Mouse (Mus musculus) hindbrain, embryonic 16.5 days (tissue): ENCODE data around the gene Nkpd1. TPM values are rescaled to one million over a fixed set of nuclear protein-coding genes. Genes with fewer than 3 reads are reported as not detected.
A peak's percentile ranks its signal among the peaks of the same experiment; 100 is the strongest.

Source experiments
- ATAC-seq: fragments of 200-750 bp; cut with Nextera tagmentation; 2 replicates; pipeline ENCODE4 v1.8.0; 2017; ENCODE audit warnings: moderate TSS enrichment, moderate library complexity
- H3K27ac ChIP-seq: fragments of 300-500 bp; sonication (generic); 2 replicates; pipeline ENCODE4 v1.5.1; 2014; ENCODE audit warnings: low read depth, mild to moderate bottlenecking, control low read depth, low read length, moderate library complexity
- H3K27me3 ChIP-seq: fragments of 300-500 bp; sonication (generic); replicated peaks from 2 replicates; pipeline ENCODE4 v1.6.1; 2014; ENCODE audit warnings: low read length; ENCODE audit not compliant: control insufficient read depth, insufficient read depth
- H3K36me3 ChIP-seq: fragments of 300-500 bp; sonication (generic); 2 replicates; pipeline ENCODE4 v1.6.1; 2014; ENCODE audit warnings: mild to moderate bottlenecking, low read length, moderate library complexity, mixed read lengths; ENCODE audit not compliant: control insufficient read depth, insufficient read depth
- H3K4me1 ChIP-seq: fragments of 300-500 bp; sonication (generic); 2 replicates; pipeline ENCODE4 v1.6.1; 2014; ENCODE audit warnings: low read depth, low read length; ENCODE audit not compliant: control insufficient read depth, insufficient read depth
- H3K4me2 ChIP-seq: fragments of 300-500 bp; sonication (generic); 2 replicates; pipeline ENCODE4 v1.6.1; 2014; ENCODE audit warnings: mild to moderate bottlenecking, low read length, control low read depth, moderate library complexity
- H3K4me3 ChIP-seq: fragments of 300-500 bp; sonication (generic); 2 replicates; pipeline ENCODE4 v1.5.1; 2014; ENCODE audit warnings: mild to moderate bottlenecking, low read length, control low read depth, moderate library complexity
- H3K9ac ChIP-seq: fragments of 300-500 bp; sonication (generic); 2 replicates; pipeline ENCODE4 v1.6.1; 2014; ENCODE audit warnings: low read depth, mild to moderate bottlenecking, control low read depth, low read length, moderate library complexity
- H3K9me3 ChIP-seq: fragments of 300-500 bp; sonication (generic); 2 replicates; pipeline ENCODE4 v1.6.1; 2014; ENCODE audit warnings: mild to moderate bottlenecking, low read length, moderate library complexity; ENCODE audit not compliant: control insufficient read depth
- WGBS: fragments of 180-500 bp; shearing (Covaris S2); extraction: QIAGEN DNeasy Blood & Tissue Kit; methylation state at CpG from one replicate; pipeline ENCODE4 v1.1.7; 2014; 5-methylcytosine and 5-hydroxymethylcytosine counted together
- polyA plus RNA-seq: library from polyadenylated mRNA; unstranded; fragments of >200 nt; fragmentation: Nextera tagmentation; extraction: Ambion mirVana; gene quantifications from 2 replicates; pipeline ENCODE4 v1.2.1, GENCODE M21; 2015

The Nkpd1 gene
- polyA plus RNA-seq, 1 experiment from 2014 or later: 2.3 TPM

DNA sequence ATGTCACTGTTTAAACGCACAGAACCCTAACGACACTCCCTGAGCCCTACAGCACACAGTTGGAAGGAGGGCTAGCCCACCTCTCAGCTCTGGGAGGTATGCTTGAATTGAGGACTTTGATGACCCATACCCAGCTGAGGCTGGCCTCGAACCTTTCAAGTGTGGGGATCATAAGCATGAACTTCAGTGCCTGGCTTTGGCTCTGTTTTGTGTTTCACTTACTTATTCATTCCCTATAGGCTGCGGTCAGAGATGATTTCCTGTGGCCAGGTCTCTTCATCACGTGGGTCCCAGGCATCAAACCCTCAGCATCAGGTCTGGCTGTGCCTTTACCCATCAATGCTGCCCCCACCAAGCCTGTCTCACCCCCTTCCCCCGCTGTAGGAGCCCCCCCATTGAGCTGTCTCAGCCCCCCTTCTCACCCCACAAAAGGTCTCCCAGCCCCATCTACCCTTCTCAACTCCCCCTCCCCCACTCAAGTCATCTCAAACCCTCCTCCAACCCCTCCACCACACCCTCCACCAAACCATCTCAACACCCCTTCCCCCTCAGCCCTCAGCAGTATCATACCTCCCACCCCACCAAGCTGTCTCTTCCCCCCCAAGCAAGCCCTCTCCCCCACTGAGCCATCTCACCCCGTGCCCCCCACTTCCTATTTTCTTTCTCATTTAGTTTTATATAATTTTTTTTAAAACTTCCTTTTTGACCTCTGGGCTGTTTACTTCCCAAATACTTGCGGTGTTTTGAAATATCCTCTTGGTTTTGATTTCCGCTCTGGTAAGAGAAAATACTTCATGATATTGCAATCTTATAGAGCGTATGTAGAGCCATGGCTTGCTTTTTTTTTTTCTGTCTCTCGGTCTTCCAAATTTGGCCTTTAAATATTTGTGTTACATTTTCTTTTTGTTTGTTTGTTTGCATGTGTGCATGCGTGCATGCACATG is 16.9 kb upstream of the Nkpd1 start:
- Histone ChIP-seq H3K36me3 (no peaks in the 10 kb centered on the region), H3K9me3 (no peaks in the 10 kb centered on the region), H3K4me3 (no peak overlapping the region), H3K27ac (no peak overlapping the region), H3K9ac (no peak overlapping the region), H3K4me2 (no peak overlapping the region), H3K4me1 (no peaks in the 10 kb centered on the region), H3K27me3 (no peaks in the 10 kb centered on the region)
- ATAC-seq: no peak
- 75% methylated on average over 12 of the region's 12 CpGs for WGBS

- Histone ChIP-seq H3K9me3 (no peaks in the 10 kb centered on the region), H3K36me3 (no peaks in the 10 kb centered on the region), H3K27me3 (no peaks in the 10 kb centered on the region), H3K4me3 (no peak overlapping the region), H3K4me1 (peaks cover 2% of the 10 kb centered on the region; the same call in 1 of the 2 replicates), H3K9ac (no peak overlapping the region), H3K4me2 (no peak overlapping the region), H3K27ac (no peak overlapping the region)
- 74% methylated on average over 4 of the region's 4 CpGs for WGBS
- ATAC-seq: no peak
Observed at GRCm38 (mm10) chr7:19501658-19502057, 16.0 kb upstream of the Nkpd1 start.

GRCm38 (mm10) chr7:19503481-19504068 is 14.1 kb upstream of the Nkpd1 start:
- H3K9me3 ChIP-seq: no peaks in the 10 kb centered on the region
- H3K27me3 ChIP-seq: no peaks in the 10 kb centered on the region
- WGBS: 34% methylated on average over 5 of the region's 5 CpGs
- ATAC-seq: no peak
- H3K4me1 ChIP-seq: peaks cover 13% of the 10 kb centered on the region; the same call in 1 of the 2 replicates
- no peak overlapping the region for H3K4me3 ChIP-seq
- H3K27ac ChIP-seq: no peak overlapping the region
- no peak overlapping the region for H3K9ac ChIP-seq
- H3K36me3 ChIP-seq: no peaks in the 10 kb centered on the region
- no peak overlapping the region for H3K4me2 ChIP-seq

DNA sequence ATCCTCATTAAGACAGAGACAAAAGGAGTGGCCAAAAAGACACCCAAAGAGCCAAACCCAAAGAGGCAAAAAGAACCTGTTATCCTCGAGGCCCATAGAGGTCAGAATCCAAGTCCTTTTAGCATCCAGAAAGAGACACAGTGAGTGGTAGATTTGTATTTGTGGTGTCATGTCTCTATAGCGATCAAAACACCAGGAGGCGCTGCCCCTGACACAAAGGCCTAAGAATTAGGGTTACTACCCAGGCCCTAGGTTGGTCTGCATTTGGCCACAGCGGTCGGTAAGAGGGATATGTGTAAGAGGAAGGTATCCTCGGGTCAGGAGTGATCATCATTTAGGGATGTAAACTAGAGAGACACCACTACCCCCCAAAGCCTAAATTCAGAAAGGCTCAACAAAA is 11.3 kb upstream of the Nkpd1 start:
- peak overlapping the region; percentile 94 for H3K4me2 ChIP-seq
- peak overlapping the region; percentile 88; the same call in 1 of the 2 replicates for H3K9ac ChIP-seq
- WGBS: 24% methylated on average over 6 of the region's 6 CpGs
- no peaks in the 10 kb centered on the region for H3K27me3 ChIP-seq
- no peak overlapping the region for H3K27ac ChIP-seq
- peaks cover 19% of the 10 kb centered on the region; the same call in 1 of the 2 replicates for H3K4me1 ChIP-seq
- no peaks in the 10 kb centered on the region for H3K9me3 ChIP-seq
- peak overlapping the region; percentile 90 for H3K4me3 ChIP-seq
- no peaks in the 10 kb centered on the region for H3K36me3 ChIP-seq
- ATAC-seq: no peak

- Histone ChIP-seq H3K4me2 (peak overlapping the region; percentile 94), H3K4me1 (peaks cover 19% of the 10 kb centered on the region; the same call in 1 of the 2 replicates), H3K27me3 (no peaks in the 10 kb centered on the region), H3K9ac (peak overlapping the region; percentile 88), H3K9me3 (no peaks in the 10 kb centered on the region), H3K27ac (peak overlapping the region; percentile 85), H3K36me3 (no peaks in the 10 kb centered on the region), H3K4me3 (peak overlapping the region; percentile 90)
- ATAC-seq: peak; percentile 32
- 1% methylated on average over 39 of the region's 71 CpGs for WGBS
Observed at GRCm38 (mm10) chr7:19506969-19507611, 10.5 kb upstream of the Nkpd1 start.

- Histone ChIP-seq H3K9me3 (no peaks in the 10 kb centered on the region), H3K4me3 (peak overlapping the region; percentile 90), H3K9ac (peak overlapping the region; percentile 88), H3K4me2 (peak overlapping the region; percentile 94), H3K4me1 (peaks cover 19% of the 10 kb centered on the region; the same call in 1 of the 2 replicates), H3K36me3 (no peaks in the 10 kb centered on the region), H3K27me3 (no peaks in the 10 kb centered on the region), H3K27ac (peak overlapping the region; percentile 85)
- 7% methylated on average over 18 of the region's 18 CpGs for WGBS
- no peak for ATAC-seq
Observed at GRCm38 (mm10) chr7:19507612-19507981, 10.0 kb upstream of the Nkpd1 start.

- H3K4me2 ChIP-seq: peak within 1 kb of the TSS; percentile 94
- peak within 1 kb of the TSS; percentile 90 for H3K4me3 ChIP-seq
- H3K9me3 ChIP-seq: no peaks in the 10 kb centered on the region
- ATAC-seq: peak; percentile 97
- peaks cover 19% of the 10 kb centered on the region; the same call in 1 of the 2 replicates for H3K4me1 ChIP-seq
- no peaks in the 10 kb centered on the region for H3K36me3 ChIP-seq
- under 1% methylated on average over 53 of the region's 56 CpGs for WGBS
- H3K27me3 ChIP-seq: no peaks in the 10 kb centered on the region
- H3K9ac ChIP-seq: peak within 1 kb of the TSS; percentile 88
- H3K27ac ChIP-seq: peak within 1 kb of the TSS; percentile 85
Observed at GRCm38 (mm10) chr7:19508150-19508923, 9.3 kb upstream of the Nkpd1 start, which contains the start of the genes Bloc1s3 and Trappc6a. Bloc1s3 (minus strand) TSS chr7:19508367. Trappc6a (plus strand) TSS chr7:19508395.

GRCm38 (mm10) chr7:19508924-19509568 is 8.6 kb upstream of the Nkpd1 start:
- H3K4me1 ChIP-seq: peaks cover 19% of the 10 kb centered on the region; the same call in 1 of the 2 replicates
- 5% methylated on average over 15 of the region's 15 CpGs for WGBS
- peak; percentile 3; the same call in 1 of the 2 replicates for ATAC-seq
- no peaks in the 10 kb centered on the region for H3K27me3 ChIP-seq
- no peaks in the 10 kb centered on the region for H3K9me3 ChIP-seq
- H3K4me3 ChIP-seq: peak overlapping the region; percentile 90
- peak overlapping the region; percentile 85 for H3K27ac ChIP-seq
- H3K9ac ChIP-seq: peak overlapping the region; percentile 88
- peak overlapping the region; percentile 82 for H3K4me2 ChIP-seq
- H3K36me3 ChIP-seq: no peaks in the 10 kb centered on the region
